Mouse (Mus musculus): ENCODE data around the gene Gm29423. TPM values are rescaled to one million over a fixed set of nuclear protein-coding genes. Genes with fewer than 3 reads are reported as not detected.
"Not testable (repeated sequence)": the region's sequence is repeated elsewhere in the genome, so short reads cannot be mapped to it uniquely, and the experiment has no call there.

The Gm29423 gene
- polyA plus RNA-seq (2015; fragmentation: Nextera tagmentation; extraction: Ambion mirVana) = not detected in 2 replicates

DNA sequence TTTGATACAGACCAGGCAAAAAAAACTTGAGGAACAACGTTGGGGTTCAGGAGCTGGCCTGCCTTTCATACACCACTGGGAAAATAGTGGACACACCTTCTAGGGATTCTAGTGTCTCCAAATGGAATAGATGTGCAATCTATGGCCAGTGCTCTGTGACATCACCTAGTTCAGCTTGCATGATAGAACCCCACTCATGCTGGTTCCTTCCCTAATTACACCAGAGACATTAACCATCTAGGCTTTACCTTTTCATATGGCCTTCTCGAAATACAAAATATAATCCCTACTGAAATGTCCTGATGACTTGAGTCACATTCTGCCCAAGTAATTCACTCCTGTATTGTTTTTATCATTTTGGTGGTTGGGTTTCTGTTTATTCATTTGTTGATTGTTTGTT, at the start of gene Gm29423, which contains the start of gene Gm29644:
Gene Gm29423, minus strand, starts transcription at position 101 of the 400 bp plus-strand sequence.
Gene Gm29644, minus strand, starts transcription at position 157 of the 400 bp plus-strand sequence.
- H3K4me3 ChIP-seq (ENCODE audit: low read depth, low read length); H3K27ac ChIP-seq (ENCODE audit: low read depth); H3K27me3 ChIP-seq (ENCODE audit: insufficient read depth, low read length); ATAC-seq; H3K4me1 ChIP-seq (ENCODE audit: insufficient read depth); H3K9ac ChIP-seq (replicated peaks); H3K36me3 ChIP-seq (replicated peaks; ENCODE audit: insufficient read depth, low read length); H3K9me3 ChIP-seq (ENCODE audit: low read length); H3K4me2 ChIP-seq (ENCODE audit: low read depth, low read length); DNase-seq: not testable (repeated sequence)
- WGBS (ENCODE audit: insufficient replicate concordance) = no CpG with 5 or more reads among the region's 2 CpGs

DNA sequence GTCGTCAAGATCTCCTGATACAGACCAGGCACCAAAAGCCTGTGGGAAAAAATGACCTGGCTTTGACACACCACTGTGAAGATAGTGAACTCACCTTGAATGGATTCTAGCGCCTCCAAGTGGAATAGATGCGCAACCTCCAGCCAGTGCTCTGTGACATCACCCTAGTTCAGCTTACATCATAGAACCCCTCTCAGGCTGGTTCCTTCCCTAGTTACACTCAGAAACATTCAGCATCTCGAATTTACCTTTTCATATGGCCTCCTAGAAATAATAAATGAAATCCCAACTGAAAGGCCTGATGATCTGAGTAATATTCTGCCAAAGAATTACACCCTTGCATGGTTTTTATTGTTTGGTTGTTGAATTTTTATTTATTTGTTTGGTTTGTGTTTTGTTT, 29.5 kb downstream of the Gm29423 start, which contains the start of gene Gm21118:
Gene Gm21118, minus strand, starts transcription at position 101 of the 400 bp plus-strand sequence.
- WGBS (ENCODE audit: insufficient replicate concordance) = no CpG with 5 or more reads among the region's 4 CpGs
- H3K27ac ChIP-seq (ENCODE audit: low read depth); ATAC-seq; H3K4me3 ChIP-seq (ENCODE audit: low read depth, low read length); H3K27me3 ChIP-seq (ENCODE audit: insufficient read depth, low read length); H3K4me1 ChIP-seq (ENCODE audit: insufficient read depth); H3K9me3 ChIP-seq (ENCODE audit: low read length); DNase-seq; H3K9ac ChIP-seq (replicated peaks); H3K36me3 ChIP-seq (replicated peaks; ENCODE audit: insufficient read depth, low read length); H3K4me2 ChIP-seq (ENCODE audit: low read depth, low read length): not testable (repeated sequence)

Other genes with a start within 250 kb of the Gm29423 start
- not detected in 2 replicates for gene Gm21118, start 29.6 kb downstream of the Gm29423 start, polyA plus RNA-seq (2015; fragmentation: Nextera tagmentation; extraction: Ambion mirVana)
- gene Gm29644, start 56 bp upstream of the Gm29423 start, polyA plus RNA-seq (2015; fragmentation: Nextera tagmentation; extraction: Ambion mirVana) = not detected in 2 replicates
- gene Gm20888, start 138.6 kb upstream of the Gm29423 start, polyA plus RNA-seq (2015; fragmentation: Nextera tagmentation; extraction: Ambion mirVana) = not detected in 2 replicates

Data from liver, postnatal 0 days (tissue).